Mouse (Mus musculus): ENCODE measurements around the gene Sgsm2. TPM values are rescaled to one million over a fixed set of nuclear protein-coding genes. Genes with fewer than 3 reads are reported as not detected.

Gene Sgsm2
- 2.5 and 3.4 TPM in 2 replicates for polyA plus RNA-seq (2014; fragmentation: Nextera tagmentation; extraction: Ambion mirVana)

DNA sequence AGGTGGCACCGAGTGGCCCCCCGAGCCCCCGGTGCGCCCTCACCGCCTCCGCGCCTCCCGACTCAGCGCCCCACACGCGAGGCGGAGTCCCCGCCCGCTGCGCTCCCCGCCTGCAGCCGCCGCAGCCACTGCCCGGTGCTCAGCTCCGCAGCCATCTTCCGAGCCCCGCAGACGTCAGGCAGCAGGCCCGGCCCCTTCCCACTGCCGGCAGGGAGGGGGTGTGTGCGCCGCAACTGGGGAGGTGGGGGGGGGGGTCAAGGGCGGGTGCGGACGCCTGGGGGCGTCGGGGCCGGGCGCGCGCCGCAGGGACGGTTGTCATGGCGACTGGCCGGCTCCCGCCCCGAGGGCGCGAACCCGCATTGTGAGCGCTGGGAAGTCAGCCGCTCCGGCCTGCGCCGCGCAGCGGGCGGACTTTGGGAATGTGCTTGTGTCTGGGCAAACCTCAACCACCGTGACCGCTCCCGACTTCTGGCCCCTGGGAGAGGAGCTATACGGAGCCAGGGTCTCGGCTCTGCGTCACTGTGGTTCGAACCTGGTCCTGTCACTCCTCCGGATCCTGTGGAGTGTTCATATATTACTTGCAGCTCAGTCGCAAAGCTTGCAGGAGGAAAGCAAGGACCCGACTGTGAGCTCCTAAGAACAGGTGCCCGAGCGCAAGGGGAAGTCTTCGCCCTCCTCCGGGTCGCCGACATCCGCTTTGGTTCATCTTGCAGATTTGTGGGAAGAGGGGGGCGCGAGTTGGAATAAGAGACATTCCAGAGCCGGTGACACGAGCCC is at the start of gene Sgsm2:
Gene Sgsm2, minus strand, starts transcription at position 160 of the 777 bp plus-strand sequence.
- Histone ChIP-seq H3K4me3 (ENCODE audit: low read depth, low read length) (peak within 1 kb of the TSS; percentile 72), H3K9me3 (replicated peaks; ENCODE audit: control insufficient read depth, low read length) (no peaks in the 10 kb centered on the region), H3K4me1 (ENCODE audit: control insufficient read depth, insufficient read depth, low read length) (no peaks in the 10 kb centered on the region), H3K4me2 (ENCODE audit: low read depth, low read length) (peak within 1 kb of the TSS; percentile 69), H3K9ac (replicated peaks; ENCODE audit: low read length) (peak within 1 kb of the TSS; percentile 82), H3K27me3 (ENCODE audit: control insufficient read depth, insufficient read depth, low read length) (no peaks in the 10 kb centered on the region), H3K27ac (replicated peaks; ENCODE audit: low read depth, low read length) (0 out of 2 replicates have a peak within 1 kb of the TSS, but pooled peaks have one; percentile 49), H3K36me3 (replicated peaks; ENCODE audit: control insufficient read depth, insufficient read depth, low read depth, low read length) (peaks cover 3% of the 10 kb centered on the region)
- peak; percentile 83 for ATAC-seq (replicated peaks; ENCODE audit: insufficient number of reproducible peaks, low FRiP score, low TSS enrichment, low read depth)
- under 1% methylated on average over 71 of the region's 74 CpGs for WGBS
- peak; percentile 69 for DNase-seq (ENCODE audit: low spot score)

DNA sequence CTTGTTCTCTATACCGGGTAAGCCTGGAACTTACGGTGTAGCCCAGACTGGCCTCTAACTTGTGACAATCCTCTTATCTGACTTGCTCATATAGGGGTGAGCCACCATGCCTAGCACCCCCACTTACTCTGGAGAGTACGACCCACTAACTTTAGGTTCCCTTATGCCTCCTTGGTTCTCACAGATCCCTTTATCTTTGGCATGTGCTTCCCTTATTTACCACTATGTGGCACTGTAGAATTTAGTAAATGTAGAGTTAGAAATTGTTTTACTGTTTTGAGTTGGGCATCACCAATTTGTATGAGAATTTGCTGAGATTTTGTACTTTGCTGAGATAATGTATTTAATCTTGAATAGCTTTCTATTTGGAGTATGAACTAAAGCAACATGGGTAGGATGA is 49.5 kb upstream of the Sgsm2 start:
- WGBS, result 74% methylated on average over 3 of the region's 3 CpGs
- Histone ChIP-seq H3K4me3 (ENCODE audit: low read depth, low read length) (no peak overlapping the region), H3K27me3 (ENCODE audit: control insufficient read depth, insufficient read depth, low read length) (no peaks in the 10 kb centered on the region), H3K4me1 (ENCODE audit: control insufficient read depth, insufficient read depth, low read length) (no peaks in the 10 kb centered on the region), H3K27ac (replicated peaks; ENCODE audit: low read depth, low read length) (no peak overlapping the region), H3K36me3 (replicated peaks; ENCODE audit: control insufficient read depth, insufficient read depth, low read depth, low read length) (peaks cover 3% of the 10 kb centered on the region; the same call in 1 of the 2 replicates), H3K9me3 (replicated peaks; ENCODE audit: control insufficient read depth, low read length) (no peaks in the 10 kb centered on the region), H3K4me2 (ENCODE audit: low read depth, low read length) (no peak overlapping the region), H3K9ac (replicated peaks; ENCODE audit: low read length) (no peak overlapping the region)
- ATAC-seq (replicated peaks; ENCODE audit: insufficient number of reproducible peaks, low FRiP score, low TSS enrichment, low read depth) (no peak), DNase-seq (ENCODE audit: low spot score) (peak; percentile 74)

DNA sequence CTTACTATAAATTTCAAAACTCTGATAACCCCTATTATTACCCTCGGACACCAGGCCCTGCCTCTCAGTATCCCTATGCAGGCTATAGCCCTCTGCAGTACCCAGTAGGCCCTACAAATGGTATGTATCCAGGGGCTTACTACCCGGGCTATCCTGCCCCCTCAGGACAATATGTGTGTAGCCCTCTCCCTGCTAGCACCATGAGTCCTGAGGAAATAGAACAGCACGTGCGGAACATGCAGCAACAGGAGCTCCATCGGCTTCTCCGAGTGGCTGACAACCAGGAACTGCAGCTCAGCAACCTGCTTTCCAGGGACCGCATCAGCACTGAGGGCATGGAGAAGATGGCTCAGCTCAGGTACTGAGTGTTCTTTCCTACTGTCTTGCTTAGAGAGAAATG is 33.5 kb upstream of the Sgsm2 start:
- DNase-seq (ENCODE audit: low spot score) (no peak), ATAC-seq (replicated peaks; ENCODE audit: insufficient number of reproducible peaks, low FRiP score, low TSS enrichment, low read depth) (no peak)
- no peak overlapping the region for H3K4me3 ChIP-seq (ENCODE audit: low read depth, low read length)
- H3K36me3 ChIP-seq (replicated peaks; ENCODE audit: control insufficient read depth, insufficient read depth, low read depth, low read length), result peaks cover 2% of the 10 kb centered on the region; the same call in 1 of the 2 replicates
- no peak overlapping the region for H3K27ac ChIP-seq (replicated peaks; ENCODE audit: low read depth, low read length)
- 91% methylated on average over 7 of the region's 7 CpGs for WGBS
- no peak overlapping the region for H3K4me2 ChIP-seq (ENCODE audit: low read depth, low read length)
- H3K9ac ChIP-seq (replicated peaks; ENCODE audit: low read length), result no peak overlapping the region
- no peaks in the 10 kb centered on the region for H3K27me3 ChIP-seq (ENCODE audit: control insufficient read depth, insufficient read depth, low read length)
- no peaks in the 10 kb centered on the region for H3K4me1 ChIP-seq (ENCODE audit: control insufficient read depth, insufficient read depth, low read length)
- H3K9me3 ChIP-seq (replicated peaks; ENCODE audit: control insufficient read depth, low read length), result no peaks in the 10 kb centered on the region

DNA sequence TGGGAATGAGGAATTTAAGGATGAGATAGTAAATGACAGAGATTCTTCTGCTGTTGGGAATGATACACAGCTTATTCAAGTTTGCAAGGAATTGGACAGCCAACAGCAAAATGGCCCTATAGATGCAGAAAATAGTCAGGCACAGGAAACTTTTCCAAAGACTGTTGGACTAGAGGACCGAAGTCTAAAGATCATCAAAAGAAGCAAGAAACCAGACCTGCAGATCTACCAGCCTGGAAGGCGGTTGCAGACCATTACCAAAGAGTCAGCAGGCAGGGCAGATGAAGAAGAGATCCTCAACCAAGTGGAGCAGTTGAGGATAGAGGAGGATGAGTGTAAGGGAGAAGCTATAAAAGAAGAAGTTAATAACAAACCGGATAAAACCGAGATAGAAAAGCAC is 32.3 kb upstream of the Sgsm2 start:
- no peak for DNase-seq (ENCODE audit: low spot score)
- no peaks in the 10 kb centered on the region for H3K9me3 ChIP-seq (replicated peaks; ENCODE audit: control insufficient read depth, low read length)
- ATAC-seq (replicated peaks; ENCODE audit: insufficient number of reproducible peaks, low FRiP score, low TSS enrichment, low read depth), result no peak
- H3K36me3 ChIP-seq (replicated peaks; ENCODE audit: control insufficient read depth, insufficient read depth, low read depth, low read length), result no peaks in the 10 kb centered on the region; the same call in 1 of the 2 replicates
- no peaks in the 10 kb centered on the region for H3K27me3 ChIP-seq (ENCODE audit: control insufficient read depth, insufficient read depth, low read length)
- no peak overlapping the region for H3K4me3 ChIP-seq (ENCODE audit: low read depth, low read length)
- H3K4me2 ChIP-seq (ENCODE audit: low read depth, low read length), result no peak overlapping the region
- H3K27ac ChIP-seq (replicated peaks; ENCODE audit: low read depth, low read length), result no peak overlapping the region
- 94% methylated on average over 4 of the region's 4 CpGs for WGBS
- no peaks in the 10 kb centered on the region for H3K4me1 ChIP-seq (ENCODE audit: control insufficient read depth, insufficient read depth, low read length)
- no peak overlapping the region for H3K9ac ChIP-seq (replicated peaks; ENCODE audit: low read length)

DNA sequence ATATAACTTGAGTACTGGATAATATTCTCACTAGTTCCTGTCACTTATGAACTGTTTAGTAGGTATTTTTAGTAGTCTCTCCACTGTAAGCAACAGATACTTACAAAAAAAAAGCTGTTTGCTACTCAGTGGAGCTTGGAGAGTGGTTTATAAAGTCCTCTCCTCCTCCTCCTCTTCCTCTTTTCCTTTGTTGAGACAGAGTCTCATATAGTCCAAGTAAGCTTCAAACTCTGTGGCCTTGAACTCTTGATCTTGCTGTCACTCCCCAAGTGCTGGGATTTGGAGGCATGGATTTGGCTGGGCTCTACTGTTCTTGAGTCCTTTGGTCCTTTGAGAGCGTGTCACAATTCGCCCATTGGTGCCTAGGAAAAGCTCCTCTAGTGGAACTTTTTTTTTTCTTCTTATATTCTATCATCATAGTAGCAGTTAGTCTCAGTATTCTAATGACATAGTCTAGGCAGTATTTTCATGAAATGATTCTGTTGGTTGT is 30.4 kb upstream of the Sgsm2 start:
- Histone ChIP-seq H3K9me3 (replicated peaks; ENCODE audit: control insufficient read depth, low read length) (no peaks in the 10 kb centered on the region), H3K36me3 (replicated peaks; ENCODE audit: control insufficient read depth, insufficient read depth, low read depth, low read length) (no peaks in the 10 kb centered on the region), H3K4me2 (ENCODE audit: low read depth, low read length) (no peak overlapping the region), H3K4me3 (ENCODE audit: low read depth, low read length) (no peak overlapping the region), H3K27ac (replicated peaks; ENCODE audit: low read depth, low read length) (no peak overlapping the region), H3K27me3 (ENCODE audit: control insufficient read depth, insufficient read depth, low read length) (no peaks in the 10 kb centered on the region), H3K4me1 (ENCODE audit: control insufficient read depth, insufficient read depth, low read length) (no peaks in the 10 kb centered on the region), H3K9ac (replicated peaks; ENCODE audit: low read length) (no peak overlapping the region)
- ATAC-seq (replicated peaks; ENCODE audit: insufficient number of reproducible peaks, low FRiP score, low TSS enrichment, low read depth) (no peak), DNase-seq (ENCODE audit: low spot score) (no peak)
- WGBS, result 91% methylated on average over 2 of the region's 2 CpGs

DNA sequence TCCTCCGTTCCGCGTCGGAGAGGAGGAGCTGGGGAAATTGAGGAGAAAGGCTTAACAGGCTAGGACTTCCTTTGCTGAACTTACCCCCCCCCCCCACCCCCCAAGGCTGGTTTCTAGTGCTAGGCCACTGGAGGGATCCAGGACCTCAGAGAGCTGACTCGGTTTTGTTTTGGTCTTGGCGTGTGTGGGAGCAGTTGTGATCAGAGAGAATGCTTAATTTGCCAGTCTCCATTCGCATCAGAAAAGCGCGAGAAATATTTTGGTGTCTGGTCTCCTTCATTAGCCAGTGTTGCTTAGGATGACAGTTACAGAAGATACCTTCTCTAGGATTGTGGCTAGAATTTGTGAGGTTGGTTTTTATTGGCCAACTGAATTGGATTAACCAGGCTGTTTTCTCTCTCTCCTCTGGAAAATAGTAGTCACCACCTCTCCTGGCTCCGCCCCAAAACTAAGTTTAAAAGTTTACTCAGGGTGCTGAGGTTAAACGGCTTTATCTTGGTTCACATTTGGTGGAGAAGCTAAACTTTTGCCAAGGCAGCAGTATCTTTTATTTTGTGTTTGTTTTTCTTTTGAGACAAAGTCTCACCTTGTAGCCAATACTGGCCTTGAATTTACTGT is 29.6 kb upstream of the Sgsm2 start:
- DNase-seq (ENCODE audit: low spot score), result peak; percentile 14
- ATAC-seq (replicated peaks; ENCODE audit: insufficient number of reproducible peaks, low FRiP score, low TSS enrichment, low read depth), result no peak; the same call in 1 of the 2 replicates
- H3K27ac ChIP-seq (replicated peaks; ENCODE audit: low read depth, low read length), result peak overlapping the region; percentile 97
- peak overlapping the region; percentile 87 for H3K4me3 ChIP-seq (ENCODE audit: low read depth, low read length)
- no peaks in the 10 kb centered on the region for H3K36me3 ChIP-seq (replicated peaks; ENCODE audit: control insufficient read depth, insufficient read depth, low read depth, low read length)
- no peaks in the 10 kb centered on the region for H3K4me1 ChIP-seq (ENCODE audit: control insufficient read depth, insufficient read depth, low read length)
- no peaks in the 10 kb centered on the region for H3K27me3 ChIP-seq (ENCODE audit: control insufficient read depth, insufficient read depth, low read length)
- no peaks in the 10 kb centered on the region for H3K9me3 ChIP-seq (replicated peaks; ENCODE audit: control insufficient read depth, low read length)
- H3K4me2 ChIP-seq (ENCODE audit: low read depth, low read length), result peak overlapping the region; percentile 57
- H3K9ac ChIP-seq (replicated peaks; ENCODE audit: low read length), result peak overlapping the region; percentile 91
- 7% methylated on average over 11 of the region's 11 CpGs for WGBS

DNA sequence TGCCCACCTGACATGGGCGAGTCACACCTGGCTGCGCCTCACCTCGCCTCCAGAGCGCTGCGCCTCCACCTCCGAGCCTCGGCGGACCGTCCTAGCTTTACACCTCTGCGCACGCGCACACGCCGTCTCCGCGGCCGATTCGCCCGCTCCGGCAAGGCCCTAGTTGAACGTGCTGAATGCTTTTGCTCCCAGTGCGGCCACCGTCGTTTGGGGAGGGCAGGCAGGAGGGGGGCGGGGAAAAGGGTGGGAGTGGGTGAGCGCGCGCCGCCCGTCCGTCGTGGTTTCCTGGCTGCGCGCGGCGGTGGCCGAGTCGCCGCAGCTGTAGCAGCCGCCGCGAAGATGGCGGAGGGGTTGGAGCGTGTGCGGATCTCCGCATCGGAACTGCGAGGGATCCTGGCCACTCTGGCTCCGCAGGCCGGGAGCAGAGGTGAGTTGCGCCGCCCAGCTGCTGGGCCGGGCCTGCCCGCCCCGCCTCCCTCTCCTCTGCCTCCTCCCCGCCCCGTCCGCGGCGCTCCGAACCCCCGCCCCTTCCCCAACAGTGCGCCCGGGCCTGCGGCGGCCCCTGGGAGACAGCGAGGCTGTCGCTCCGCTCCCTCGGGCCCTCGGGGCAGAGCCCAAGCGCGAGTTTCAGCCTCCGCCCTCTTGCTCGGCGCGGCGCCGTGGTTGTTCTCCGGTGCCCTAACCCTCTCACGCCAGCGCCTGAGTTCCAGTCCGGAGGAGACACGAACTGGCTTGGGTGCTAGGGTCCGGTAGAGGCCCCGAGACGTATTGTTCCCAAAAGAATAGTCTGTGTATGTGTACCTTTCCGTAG is 28.9 kb upstream of the Sgsm2 start, which contains the start of the genes Smg6 and Srr:
Gene Smg6, plus strand, starts transcription at position 247 of the 811 bp plus-strand sequence.
Gene Srr, minus strand, starts transcription at position 372 of the 811 bp plus-strand sequence.
- Histone ChIP-seq H3K4me3 (ENCODE audit: low read depth, low read length) (peak within 1 kb of the TSS; percentile 87), H3K9ac (replicated peaks; ENCODE audit: low read length) (peak within 1 kb of the TSS; percentile 91), H3K9me3 (replicated peaks; ENCODE audit: control insufficient read depth, low read length) (no peaks in the 10 kb centered on the region), H3K27ac (replicated peaks; ENCODE audit: low read depth, low read length) (peak within 1 kb of the TSS; percentile 97), H3K27me3 (ENCODE audit: control insufficient read depth, insufficient read depth, low read length) (no peaks in the 10 kb centered on the region), H3K4me2 (ENCODE audit: low read depth, low read length) (peak within 1 kb of the TSS; percentile 57), H3K4me1 (ENCODE audit: control insufficient read depth, insufficient read depth, low read length) (no peaks in the 10 kb centered on the region), H3K36me3 (replicated peaks; ENCODE audit: control insufficient read depth, insufficient read depth, low read depth, low read length) (no peaks in the 10 kb centered on the region)
- DNase-seq (ENCODE audit: low spot score) (peak; percentile 98), ATAC-seq (replicated peaks; ENCODE audit: insufficient number of reproducible peaks, low FRiP score, low TSS enrichment, low read depth) (peak; percentile 93)
- WGBS, result under 1% methylated on average over 77 of the region's 88 CpGs
